Mouse (Mus musculus) kidney, embryonic 16.5 days (tissue): ENCODE data around the gene Uprt. TPM values are rescaled to one million over a fixed set of nuclear protein-coding genes. Genes with fewer than 3 reads are reported as not detected.

Experiments
- ATAC-seq: fragments of 200-750 bp; cut with Nextera tagmentation; 2 replicates; pipeline ENCODE4 v1.8.0; 2017; ENCODE audit warnings: moderate TSS enrichment; ENCODE audit not compliant: low FRiP score, low TSS enrichment
- H3K27ac ChIP-seq: fragments of 300-500 bp; sonication (generic); 2 replicates; pipeline ENCODE4 v1.5.1; 2014; ENCODE audit warnings: low read length
- H3K27me3 ChIP-seq: fragments of 300-500 bp; sonication (generic); 2 replicates; pipeline ENCODE4 v1.6.1; 2014; ENCODE audit warnings: low read length, control low read depth, mixed read lengths; ENCODE audit not compliant: insufficient read depth
- H3K36me3 ChIP-seq: fragments of 300-500 bp; sonication (generic); 2 replicates; pipeline ENCODE4 v1.6.1; 2014; ENCODE audit warnings: low read length, control low read depth, mixed read lengths; ENCODE audit not compliant: insufficient read depth
- H3K4me1 ChIP-seq: fragments of 300-500 bp; sonication (generic); 2 replicates; pipeline ENCODE4 v1.6.1; 2014; ENCODE audit warnings: low read length, control low read depth, mixed read lengths; ENCODE audit not compliant: insufficient read depth
- H3K4me2 ChIP-seq: fragments of 300-500 bp; sonication (generic); replicated peaks from 2 replicates; pipeline ENCODE4 v1.6.1; 2014; ENCODE audit warnings: low read depth, low read length
- H3K4me3 ChIP-seq: fragments of 300-500 bp; sonication (generic); 2 replicates; pipeline ENCODE4 v1.5.1; 2014; ENCODE audit warnings: mild to moderate bottlenecking, low read length
- H3K9ac ChIP-seq: fragments of 300-500 bp; sonication (generic); replicated peaks from 2 replicates; pipeline ENCODE4 v1.6.1; 2014; ENCODE audit warnings: low read length
- H3K9me3 ChIP-seq: fragments of 300-500 bp; sonication (generic); 2 replicates; pipeline ENCODE4 v1.6.1; 2016; ENCODE audit warnings: low read length, control low read depth
- WGBS: fragments of 180-500 bp; shearing (Covaris S2); extraction: QIAGEN DNeasy Blood & Tissue Kit; methylation state at CpG from one replicate; pipeline ENCODE4 v1.1.7; 2014; 5-methylcytosine and 5-hydroxymethylcytosine counted together
- polyA plus RNA-seq: library from polyadenylated mRNA; unstranded; fragments of >200 nt; fragmentation: Nextera tagmentation; extraction: Ambion mirVana; gene quantifications from 2 replicates; pipeline ENCODE4 v1.2.1, GENCODE M21; 2015

Gene Uprt
- polyA plus RNA-seq, 1 experiment from 2014 or later: 2.2 TPM

GRCm38 (mm10) chrX:104489626-104490355 is 7.2 kb downstream of the Uprt start:
- Histone ChIP-seq H3K27ac (no peak overlapping the region), H3K4me2 (no peak overlapping the region), H3K9ac (no peak overlapping the region), H3K36me3 (no peaks in the 10 kb centered on the region), H3K4me1 (no peaks in the 10 kb centered on the region), H3K9me3 (no peaks in the 10 kb centered on the region), H3K27me3 (peaks cover 12% of the 10 kb centered on the region; the same call in 1 of the 2 replicates), H3K4me3 (no peak overlapping the region)
- WGBS: 54% methylated on average over 4 of the region's 4 CpGs
- ATAC-seq: no peak

GRCm38 (mm10) chrX:104501765-104502164 is 19.1 kb downstream of the Uprt start:
- ATAC-seq: no peak
- Histone ChIP-seq H3K4me2 (no peak overlapping the region), H3K9ac (no peak overlapping the region), H3K4me1 (no peaks in the 10 kb centered on the region), H3K36me3 (0 out of 2 replicates have a peak, but pooled peaks cover 2% of the 10 kb centered on the region), H3K27me3 (peaks cover 13% of the 10 kb centered on the region; the same call in 1 of the 2 replicates), H3K27ac (no peak overlapping the region), H3K9me3 (no peaks in the 10 kb centered on the region), H3K4me3 (no peak overlapping the region)
- 91% methylated on average over 5 of the region's 5 CpGs for WGBS

GRCm38 (mm10) chrX:104542635-104543034 is 60.0 kb downstream of the Uprt start:
- Histone ChIP-seq H3K9ac (no peak overlapping the region), H3K9me3 (no peaks in the 10 kb centered on the region), H3K36me3 (no peaks in the 10 kb centered on the region), H3K27me3 (peaks cover 14% of the 10 kb centered on the region; the same call in 1 of the 2 replicates), H3K4me3 (no peak overlapping the region), H3K27ac (no peak overlapping the region), H3K4me2 (no peak overlapping the region), H3K4me1 (no peaks in the 10 kb centered on the region)
- ATAC-seq: no peak
- WGBS: 90% methylated on average over 4 of the region's 4 CpGs

GRCm38 (mm10) chrX:104543919-104544595 is 61.4 kb downstream of the Uprt start:
- Histone ChIP-seq H3K9ac (no peak overlapping the region), H3K36me3 (no peaks in the 10 kb centered on the region), H3K27ac (no peak overlapping the region), H3K4me1 (no peaks in the 10 kb centered on the region), H3K9me3 (no peaks in the 10 kb centered on the region), H3K27me3 (peaks cover 12% of the 10 kb centered on the region; the same call in 1 of the 2 replicates), H3K4me2 (no peak overlapping the region), H3K4me3 (no peak overlapping the region)
- 84% methylated on average over 4 of the region's 4 CpGs for WGBS
- no peak for ATAC-seq

- no peak overlapping the region for H3K9ac ChIP-seq
- no peak overlapping the region for H3K27ac ChIP-seq
- no peak for ATAC-seq
- no peaks in the 10 kb centered on the region for H3K36me3 ChIP-seq
- H3K4me2 ChIP-seq: no peak overlapping the region
- H3K9me3 ChIP-seq: no peaks in the 10 kb centered on the region
- H3K27me3 ChIP-seq: peaks cover 10% of the 10 kb centered on the region; the same call in 1 of the 2 replicates
- no peak overlapping the region for H3K4me3 ChIP-seq
- WGBS: 94% methylated on average over 1 of the region's 1 CpGs
- H3K4me1 ChIP-seq: no peaks in the 10 kb centered on the region
These were observed 62.7 kb downstream of the Uprt start for GRCm38 (mm10) chrX:104545283-104545682.

Other genes starting within 250 kb of the Uprt start
- gene Abcb7, start 69.0 kb upstream of the Uprt start, polyA plus RNA-seq: 8.9 and 9.0 TPM in 2 replicates
- 12.2 and 13.1 TPM in 2 replicates for gene Zdhhc15, start 188.2 kb downstream of the Uprt start, polyA plus RNA-seq